Mouse (Mus musculus) embryonic facial prominence, embryonic 14.5 days (tissue): ENCODE data around the gene Blm. TPM values are rescaled to one million over a fixed set of nuclear protein-coding genes. Genes with fewer than 3 reads are reported as not detected.

ENCODE experiments used
- ATAC-seq: fragments of 200-750 bp; cut with Nextera tagmentation; 2 replicates; pipeline ENCODE4 v1.8.0; 2017; ENCODE audit warnings: low read depth, moderate number of reproducible peaks, moderate TSS enrichment
- DNase-seq: peaks from one replicate; pipeline ENCODE4 v3.0.0-alpha.2; 2015; ENCODE audit warnings: low spot score
- H3K27ac ChIP-seq: fragments of 300-500 bp; sonication (generic); replicated peaks from 2 replicates; pipeline ENCODE4 v1.5.1; 2014; ENCODE audit warnings: low read depth, mild to moderate bottlenecking, low read length, moderate library complexity
- H3K27me3 ChIP-seq: fragments of 300-500 bp; sonication (generic); replicated peaks from 2 replicates; pipeline ENCODE4 v1.6.1; 2014; ENCODE audit warnings: low read length; ENCODE audit not compliant: control insufficient read depth, insufficient read depth
- H3K36me3 ChIP-seq: fragments of 300-500 bp; sonication (generic); 2 replicates; pipeline ENCODE4 v1.6.1; 2014; ENCODE audit warnings: low read length, mixed read lengths; ENCODE audit not compliant: control insufficient read depth, insufficient read depth
- H3K4me1 ChIP-seq: fragments of 300-500 bp; sonication (generic); 2 replicates; pipeline ENCODE4 v1.6.1; 2014; ENCODE audit warnings: antibody characterized with exemption, low read length; ENCODE audit not compliant: control insufficient read depth, insufficient read depth
- H3K4me2 ChIP-seq: fragments of 300-500 bp; sonication (generic); 2 replicates; pipeline ENCODE4 v1.6.1; 2014; ENCODE audit warnings: low read depth, mild to moderate bottlenecking, low read length, moderate library complexity, mixed read lengths
- H3K4me3 ChIP-seq: fragments of 300-500 bp; sonication (generic); 2 replicates; pipeline ENCODE4 v1.5.1; 2014; ENCODE audit warnings: low read depth, mild to moderate bottlenecking, low read length
- H3K9ac ChIP-seq: fragments of 300-500 bp; sonication (generic); 2 replicates; pipeline ENCODE4 v1.6.1; 2014; ENCODE audit warnings: low read depth, mild to moderate bottlenecking, low read length, moderate library complexity, mixed read lengths
- H3K9me3 ChIP-seq: fragments of 300-500 bp; sonication (generic); 2 replicates; pipeline ENCODE4 v1.6.1; 2016; ENCODE audit warnings: low read length; ENCODE audit not compliant: control insufficient read depth
- WGBS: fragments of 180-500 bp; shearing (Covaris S2); extraction: QIAGEN DNeasy Blood & Tissue Kit; methylation state at CpG from one replicate; pipeline ENCODE4 v1.1.7; 2014; 5-methylcytosine and 5-hydroxymethylcytosine counted together
- polyA plus RNA-seq: library from polyadenylated mRNA; unstranded; fragments of >200 nt; fragmentation: Nextera tagmentation; extraction: Ambion mirVana; gene quantifications from 2 replicates; pipeline ENCODE4 v1.2.1, GENCODE M21; 2014

Gene Blm
- 13.1 and 17.1 TPM in 2 replicates for polyA plus RNA-seq

DNA sequence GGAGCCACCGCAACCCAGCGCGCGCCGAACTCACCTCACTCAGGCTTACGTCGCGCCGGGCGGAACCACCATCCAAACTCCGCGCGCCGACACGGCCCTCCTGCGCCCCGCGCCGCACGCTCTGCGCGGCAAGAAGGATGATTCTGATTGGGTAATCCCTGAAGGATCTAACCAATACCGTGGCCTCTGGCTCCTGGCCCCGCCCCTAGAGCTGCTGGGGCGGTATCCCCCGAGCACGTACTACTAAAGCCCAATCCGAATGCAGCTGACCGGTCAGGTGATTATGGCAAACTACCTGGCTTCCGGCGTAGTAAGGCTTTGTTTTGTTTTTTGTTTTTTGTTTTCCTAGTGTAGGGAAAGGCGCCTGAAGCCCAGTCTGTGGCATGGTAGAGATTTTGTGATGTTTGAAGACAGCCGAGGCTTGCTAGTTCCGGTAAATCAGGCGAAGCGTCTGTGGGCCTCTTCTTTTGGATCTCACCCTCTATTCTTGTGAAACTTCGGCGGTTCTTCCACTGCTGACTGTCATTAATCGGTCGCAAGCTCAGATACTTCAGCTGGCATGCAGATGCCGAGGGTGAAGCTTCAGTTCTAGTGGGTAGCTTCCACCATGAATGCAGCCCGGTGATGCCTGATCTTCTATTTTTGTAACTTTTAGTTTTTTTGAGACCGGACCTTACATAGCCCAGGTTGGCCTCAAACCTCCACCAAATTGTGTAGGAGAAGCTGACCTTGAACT lies at the start of gene Blm:
Gene Blm (minus strand): TSS at position 111 of the 736 bp plus-strand sequence.
- peak within 1 kb of the TSS; percentile 83 for H3K9ac ChIP-seq
- peak within 1 kb of the TSS; percentile 94 for H3K27ac ChIP-seq
- H3K4me3 ChIP-seq, result peak within 1 kb of the TSS; percentile 77
- peak; percentile 100 for ATAC-seq
- no peaks in the 10 kb centered on the region for H3K9me3 ChIP-seq
- no peaks in the 10 kb centered on the region for H3K36me3 ChIP-seq
- WGBS, result under 1% methylated on average over 28 of the region's 43 CpGs
- DNase-seq, result peak; percentile 99
- peaks cover 10% of the 10 kb centered on the region; the same call in 1 of the 2 replicates for H3K4me1 ChIP-seq
- no peaks in the 10 kb centered on the region for H3K27me3 ChIP-seq
- H3K4me2 ChIP-seq, result peak within 1 kb of the TSS; percentile 96

DNA sequence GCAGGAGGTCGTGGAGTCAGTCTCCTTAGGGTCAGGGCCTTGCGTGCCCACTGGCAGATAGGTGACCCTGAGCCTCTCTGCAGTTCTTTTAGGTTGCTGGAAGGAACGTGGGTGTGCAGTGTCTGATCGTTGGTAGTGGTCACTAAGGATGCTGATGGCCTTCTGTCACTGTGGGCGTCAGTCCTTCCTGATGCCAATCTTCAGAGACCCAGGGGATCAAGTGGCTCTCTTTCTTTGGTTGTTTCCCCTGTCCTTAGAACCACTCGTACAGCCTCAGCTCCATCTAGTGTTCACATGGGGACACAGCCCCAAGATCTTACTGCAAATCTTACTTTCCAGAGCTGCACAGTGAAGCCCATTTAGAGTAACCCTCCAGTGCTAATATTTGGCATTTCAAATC lies 49.1 kb upstream of the Blm start:
- H3K9me3 ChIP-seq, result no peaks in the 10 kb centered on the region
- no peaks in the 10 kb centered on the region for H3K27me3 ChIP-seq
- no peak overlapping the region for H3K9ac ChIP-seq
- H3K4me2 ChIP-seq, result no peak overlapping the region
- H3K4me1 ChIP-seq, result peaks cover 4% of the 10 kb centered on the region; the same call in 1 of the 2 replicates
- H3K36me3 ChIP-seq, result peaks cover 8% of the 10 kb centered on the region
- WGBS, result 27% methylated on average over 6 of the region's 6 CpGs
- DNase-seq, result peak; percentile 79
- no peak overlapping the region for H3K27ac ChIP-seq
- ATAC-seq, result peak; percentile 38; the same call in 1 of the 2 replicates
- no peak overlapping the region for H3K4me3 ChIP-seq

DNA sequence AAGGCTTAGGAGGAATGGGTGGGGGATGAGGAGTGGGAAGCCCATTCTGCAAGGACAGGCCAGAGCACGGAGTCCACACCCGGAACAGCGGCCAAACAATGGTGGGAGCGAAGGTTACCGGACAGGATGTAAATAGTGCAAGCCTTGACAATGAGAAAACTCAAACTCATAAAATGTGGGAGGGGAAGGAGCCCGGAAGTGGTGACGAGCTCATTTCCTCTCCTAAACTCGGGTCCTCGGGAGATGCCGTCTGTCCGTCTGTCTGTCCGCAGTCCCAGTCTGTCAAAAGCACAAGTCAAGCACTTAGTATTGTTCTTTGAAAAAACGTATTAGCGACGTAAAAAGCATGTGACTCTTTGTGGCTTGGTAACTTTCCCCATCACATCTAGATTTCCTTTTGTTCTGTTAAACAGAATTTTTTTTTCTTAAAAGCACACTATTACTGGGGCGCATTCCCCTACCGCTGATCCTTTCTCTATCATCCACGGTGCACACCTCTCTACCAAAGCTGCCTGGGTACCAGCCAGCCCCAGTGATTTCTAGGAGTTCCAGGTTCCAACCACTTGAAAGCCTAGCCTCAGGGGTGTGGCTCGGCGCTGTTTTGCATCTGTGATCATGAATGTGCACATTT lies 48.0 kb upstream of the Blm start:
- H3K4me1 ChIP-seq, result peaks cover 4% of the 10 kb centered on the region; the same call in 1 of the 2 replicates
- no peak overlapping the region for H3K9ac ChIP-seq
- no peak overlapping the region; the same call in 1 of the 2 replicates for H3K27ac ChIP-seq
- WGBS, result 65% methylated on average over 20 of the region's 20 CpGs
- no peaks in the 10 kb centered on the region for H3K27me3 ChIP-seq
- no peak overlapping the region for H3K4me3 ChIP-seq
- H3K4me2 ChIP-seq, result no peak overlapping the region
- ATAC-seq, result no peak
- peak; percentile 22 for DNase-seq
- H3K9me3 ChIP-seq, result no peaks in the 10 kb centered on the region
- no peaks in the 10 kb centered on the region for H3K36me3 ChIP-seq

- H3K4me1 ChIP-seq, result no peaks in the 10 kb centered on the region
- H3K4me3 ChIP-seq, result no peak overlapping the region
- no peak overlapping the region for H3K9ac ChIP-seq
- H3K9me3 ChIP-seq, result no peaks in the 10 kb centered on the region
- no peak overlapping the region for H3K4me2 ChIP-seq
- no peak overlapping the region for H3K27ac ChIP-seq
- DNase-seq (peak; percentile 32), ATAC-seq (0 out of 2 replicates have a peak, but pooled peaks have one; percentile 22)
- no peaks in the 10 kb centered on the region for H3K36me3 ChIP-seq
- no peaks in the 10 kb centered on the region for H3K27me3 ChIP-seq
- WGBS, result 24% methylated on average over 6 of the region's 6 CpGs
Measured at GRCm38 (mm10) chr7:80580368-80580767, 45.4 kb upstream of the Blm start.

DNA sequence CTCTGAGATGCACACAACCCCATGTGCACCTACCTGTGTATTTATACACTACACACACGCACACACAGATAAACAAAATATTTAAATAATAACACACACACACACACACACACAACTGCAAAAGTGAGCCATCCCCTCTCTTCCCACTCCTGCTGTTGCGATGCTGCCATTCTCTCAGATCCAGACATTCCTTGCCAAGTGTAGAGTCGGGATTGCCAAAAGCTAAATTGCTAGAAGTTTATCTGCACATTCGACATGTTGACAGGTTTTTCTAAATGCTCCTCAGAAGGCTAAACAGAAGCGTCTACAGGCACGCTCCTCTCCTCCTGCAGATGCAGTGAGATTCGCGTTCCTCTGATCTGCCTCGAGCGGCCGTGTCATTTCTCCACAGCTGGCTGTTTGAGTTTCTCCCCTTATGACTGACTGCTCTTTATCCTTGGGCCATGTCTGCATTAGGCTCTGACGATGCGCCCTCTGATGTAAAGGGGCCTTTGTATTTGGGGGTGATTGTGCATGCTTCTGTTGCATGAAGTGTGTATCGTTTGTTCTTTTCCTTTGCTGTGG lies 42.6 kb upstream of the Blm start:
- H3K9me3 ChIP-seq, result no peaks in the 10 kb centered on the region
- 40% methylated on average over 14 of the region's 14 CpGs for WGBS
- no peak overlapping the region for H3K4me2 ChIP-seq
- no peak overlapping the region for H3K9ac ChIP-seq
- peak; percentile 30 for DNase-seq
- no peak overlapping the region for H3K4me3 ChIP-seq
- no peak overlapping the region for H3K27ac ChIP-seq
- H3K36me3 ChIP-seq, result no peaks in the 10 kb centered on the region
- no peaks in the 10 kb centered on the region for H3K27me3 ChIP-seq
- H3K4me1 ChIP-seq, result no peaks in the 10 kb centered on the region
- ATAC-seq, result no peak

GRCm38 (mm10) chr7:80576626-80577025 lies 41.7 kb upstream of the Blm start:
- ATAC-seq (no peak), DNase-seq (no peak)
- Histone ChIP-seq H3K9me3 (no peaks in the 10 kb centered on the region), H3K27ac (no peak overlapping the region), H3K4me3 (no peak overlapping the region), H3K36me3 (no peaks in the 10 kb centered on the region), H3K27me3 (no peaks in the 10 kb centered on the region), H3K9ac (no peak overlapping the region), H3K4me2 (no peak overlapping the region), H3K4me1 (no peaks in the 10 kb centered on the region)
- 62% methylated on average over 3 of the region's 3 CpGs for WGBS

GRCm38 (mm10) chr7:80575750-80576149 lies 40.8 kb upstream of the Blm start:
- 79% methylated on average over 9 of the region's 9 CpGs for WGBS

DNA sequence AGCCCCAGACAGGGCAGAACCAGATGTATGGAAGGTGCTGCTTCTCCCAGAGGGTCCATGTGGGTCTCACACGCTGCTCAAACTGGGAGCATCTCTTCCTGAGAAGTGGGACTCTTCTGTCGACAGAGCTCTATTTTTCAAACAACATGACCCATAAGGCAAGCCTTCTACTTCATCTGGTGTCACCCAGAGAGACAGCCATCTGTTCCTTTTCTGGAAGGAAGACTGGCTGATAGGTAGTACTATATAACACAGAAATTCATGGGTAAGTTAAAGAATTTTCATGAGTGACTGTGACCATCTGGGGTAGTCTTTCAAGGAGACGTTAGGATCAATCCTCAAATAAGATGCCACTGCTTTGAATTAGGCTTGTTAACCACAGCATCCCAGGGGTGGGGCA lies 38.2 kb upstream of the Blm start:
- DNase-seq, result no peak
- no peak overlapping the region for H3K4me2 ChIP-seq
- H3K4me1 ChIP-seq, result no peaks in the 10 kb centered on the region
- no peak overlapping the region for H3K4me3 ChIP-seq
- H3K36me3 ChIP-seq, result no peaks in the 10 kb centered on the region
- H3K27me3 ChIP-seq, result no peaks in the 10 kb centered on the region
- H3K27ac ChIP-seq, result no peak overlapping the region
- no peak for ATAC-seq
- no peak overlapping the region for H3K9ac ChIP-seq
- WGBS, result 39% methylated on average over 3 of the region's 3 CpGs
- no peaks in the 10 kb centered on the region for H3K9me3 ChIP-seq

More at GRCm38 (mm10) chr7:80575750-80576149, 40.8 kb upstream of the Blm start:
- DNase-seq (no peak), ATAC-seq (no peak)
- no peak overlapping the region for H3K4me3 ChIP-seq
- no peaks in the 10 kb centered on the region for H3K4me1 ChIP-seq
- no peaks in the 10 kb centered on the region for H3K36me3 ChIP-seq
- no peak overlapping the region for H3K27ac ChIP-seq
- no peaks in the 10 kb centered on the region for H3K9me3 ChIP-seq
- no peaks in the 10 kb centered on the region for H3K27me3 ChIP-seq
- H3K9ac ChIP-seq, result no peak overlapping the region
- no peak overlapping the region for H3K4me2 ChIP-seq
